Mouse (Mus musculus) urinary bladder, postnatal 4 days (tissue): ENCODE results near the gene Toporsl.

ENCODE experiments used
- DNase-seq, 2 experiments: peaks; one replicate each; pipeline ENCODE4 v3.0.0; 2021 to 2022; ENCODE audit warnings: low spot score in 2 of 2

Toporsl gene

DNA sequence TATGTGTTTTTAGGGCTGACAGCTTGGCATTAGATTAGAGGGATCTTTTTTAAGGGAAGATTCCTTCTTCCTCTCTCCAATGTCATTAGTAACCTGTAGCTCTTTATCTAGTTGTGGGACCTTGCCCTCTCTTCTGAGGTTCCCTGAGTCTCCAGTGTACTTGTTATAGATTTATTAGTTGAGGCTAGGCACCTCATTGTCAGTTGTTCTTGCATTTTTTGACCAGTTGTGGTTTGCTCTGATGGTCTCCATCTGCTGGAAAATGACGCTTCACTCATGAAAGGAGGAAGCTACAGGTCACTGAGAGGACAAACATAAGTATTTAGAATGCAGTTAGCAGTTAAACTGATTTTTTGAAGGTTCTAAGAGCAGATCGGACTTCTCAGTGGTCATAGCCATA, at the start of gene Toporsl:
TSS of gene Toporsl (plus strand) at position 348 of the 400 bp plus-strand sequence.
- DNase-seq: no peak

DNA sequence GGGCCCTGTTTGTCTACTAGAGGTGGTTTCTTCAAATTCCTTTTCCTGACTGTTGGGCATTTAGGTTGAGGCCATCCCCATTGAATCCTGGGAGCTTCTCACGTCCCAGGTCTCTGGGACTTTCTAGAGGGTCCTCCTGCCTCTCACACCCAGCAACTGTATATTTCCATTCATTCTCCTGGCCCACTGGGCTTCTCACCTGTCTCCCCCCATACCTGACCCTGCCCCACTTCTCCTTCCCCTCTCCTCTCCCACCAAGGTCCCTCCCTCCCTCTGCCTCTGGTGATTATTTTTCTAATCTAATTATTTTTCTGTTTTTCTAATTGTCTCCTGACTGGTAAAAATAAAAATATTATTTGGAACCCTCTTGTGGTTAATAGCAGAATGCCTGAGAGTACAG, 38.4 kb upstream of the Toporsl start:
- DNase-seq: no peak

DNA sequence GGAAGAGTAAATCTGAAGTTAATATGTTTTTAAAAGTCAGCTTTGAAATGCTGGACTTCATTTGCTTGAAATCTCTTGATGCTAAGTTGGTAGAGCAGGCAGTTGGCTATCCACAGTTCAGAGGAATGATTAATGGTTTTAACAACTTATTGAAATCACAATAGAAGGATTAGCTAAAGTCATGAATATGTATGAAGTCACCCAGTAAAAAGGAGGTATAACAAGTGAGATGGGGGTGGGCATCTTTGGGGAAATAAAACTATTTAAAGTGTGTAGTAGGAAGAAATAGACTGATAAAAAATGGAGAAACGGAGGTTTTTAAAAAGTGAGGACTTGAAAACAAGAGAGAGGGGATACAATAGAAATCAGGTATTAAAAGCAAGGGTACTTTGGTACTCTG, 38.0 kb upstream of the Toporsl start:
- DNase-seq: no peak

DNA sequence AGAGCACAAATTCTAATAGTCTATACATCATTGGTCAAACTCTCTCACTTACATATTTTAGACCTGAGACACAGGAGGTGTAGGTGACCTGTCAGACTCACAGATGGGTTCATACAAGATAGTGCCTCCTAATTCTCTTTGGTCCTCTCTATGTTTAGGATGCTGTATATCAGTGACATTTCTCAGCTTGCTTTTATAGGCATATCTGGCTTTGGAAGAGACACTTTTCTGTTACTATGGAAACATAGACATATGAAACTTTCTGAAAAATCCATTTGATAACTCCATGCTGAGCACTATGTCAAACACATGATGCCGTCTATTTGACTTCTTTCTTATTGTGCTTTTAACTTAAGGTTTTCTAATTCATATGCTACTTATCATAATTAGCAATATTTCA, 32.2 kb upstream of the Toporsl start:
- DNase-seq: no peak

DNA sequence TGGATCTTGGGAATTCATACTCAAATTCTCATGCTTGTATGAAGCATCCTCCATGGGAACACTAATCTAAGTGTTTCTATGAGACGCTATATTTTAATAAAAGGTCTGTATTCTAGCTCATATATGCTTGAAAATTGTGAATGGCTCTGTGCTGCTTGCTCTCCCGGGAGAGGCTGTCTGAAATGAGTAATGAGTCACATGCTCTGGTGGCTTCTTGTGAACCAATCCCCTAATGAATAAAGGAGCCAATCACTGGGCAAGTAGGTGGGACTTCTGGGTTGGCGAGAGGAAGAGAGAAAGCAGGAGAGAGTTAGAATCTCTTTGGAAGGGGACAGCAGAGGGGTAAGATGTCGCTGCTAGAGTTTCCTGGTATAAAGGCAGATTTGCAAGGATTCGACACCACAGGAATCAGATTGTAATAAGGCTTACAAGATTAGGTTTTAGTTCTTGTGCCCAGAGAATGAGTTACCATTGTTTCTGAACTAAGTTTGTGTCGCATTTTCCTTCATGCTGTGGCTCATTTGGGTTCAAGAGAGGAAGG, 9.8 kb upstream of the Toporsl start:
- DNase-seq: no peak

DNA sequence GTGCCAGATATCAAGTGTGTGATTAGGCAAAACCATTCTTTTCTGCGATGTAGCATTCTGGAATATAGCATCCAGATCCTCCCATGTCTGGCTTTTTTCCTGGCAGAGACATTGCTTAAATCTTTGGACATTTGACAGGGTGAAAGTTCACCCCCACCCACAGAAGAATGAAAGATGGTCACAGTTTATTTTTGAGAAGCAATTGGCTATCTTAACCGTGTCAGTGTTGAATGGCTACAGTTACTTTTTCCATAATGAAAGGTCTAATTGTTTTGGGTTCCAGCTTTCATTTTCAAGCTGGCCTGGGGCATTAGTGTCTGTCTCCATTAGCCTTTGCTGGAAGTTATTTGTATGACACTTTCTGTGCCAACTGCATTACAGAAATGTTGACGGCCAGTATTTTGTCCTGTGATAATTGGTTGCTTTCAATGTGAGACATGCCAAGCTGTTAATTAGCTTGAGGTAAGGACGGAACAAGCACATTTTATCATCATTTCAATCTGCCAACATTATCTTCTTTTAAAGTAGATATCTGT, 2.2 kb upstream of the Toporsl start:
- DNase-seq: no peak

DNA sequence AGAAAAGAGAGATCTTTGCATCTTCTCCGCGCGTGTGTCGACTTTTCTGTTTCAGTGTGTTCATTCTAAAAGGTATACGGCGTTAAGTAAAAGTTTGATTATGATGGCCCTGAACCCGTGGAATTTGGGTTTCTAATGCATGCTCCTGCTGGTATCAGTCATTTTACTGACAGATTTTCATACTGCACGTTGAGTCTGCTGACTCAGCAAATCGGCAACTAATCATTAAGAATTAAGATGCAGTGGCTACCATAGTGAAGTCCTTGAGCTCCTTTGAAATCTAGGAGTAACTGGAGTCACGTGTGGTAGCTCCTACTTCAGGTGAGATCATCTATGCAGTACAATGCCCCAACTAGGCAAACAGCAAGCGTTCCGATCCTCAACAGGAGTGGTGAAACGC, 1.4 kb upstream of the Toporsl start:
- no peak for DNase-seq

DNA sequence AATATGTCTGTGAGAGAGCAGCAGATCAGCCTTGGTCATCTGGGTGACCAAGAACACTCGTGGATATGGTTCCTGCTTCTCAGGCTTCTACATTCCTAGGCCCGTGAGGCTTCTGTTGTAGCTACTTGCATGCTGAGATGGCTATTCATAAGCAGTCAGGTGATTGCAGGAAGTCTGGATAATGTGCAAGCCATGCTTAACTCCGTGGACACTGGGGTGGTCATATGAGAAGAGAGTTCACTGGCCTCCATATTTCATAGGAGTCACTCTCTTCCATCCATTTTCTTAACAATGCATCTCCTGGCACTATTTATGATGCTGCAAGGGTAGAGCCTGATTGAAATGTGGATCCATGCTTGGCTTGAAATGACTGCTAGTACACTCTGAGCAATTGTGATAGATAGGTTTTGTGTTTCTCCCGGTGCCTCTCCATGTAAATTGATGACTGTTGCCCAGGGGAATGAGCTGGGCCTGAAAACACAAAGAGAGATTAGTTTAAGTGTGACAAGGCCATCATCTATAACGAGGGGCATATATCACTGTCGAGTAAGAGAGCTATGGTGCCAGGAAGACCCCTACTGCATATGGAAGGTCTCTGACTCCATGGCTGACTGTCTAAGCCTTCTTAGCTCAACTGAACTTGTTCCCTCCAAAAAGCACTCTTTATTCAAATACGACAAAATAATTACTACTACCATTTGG, 2.3 kb downstream of the Toporsl start:
- no peak for DNase-seq

DNA sequence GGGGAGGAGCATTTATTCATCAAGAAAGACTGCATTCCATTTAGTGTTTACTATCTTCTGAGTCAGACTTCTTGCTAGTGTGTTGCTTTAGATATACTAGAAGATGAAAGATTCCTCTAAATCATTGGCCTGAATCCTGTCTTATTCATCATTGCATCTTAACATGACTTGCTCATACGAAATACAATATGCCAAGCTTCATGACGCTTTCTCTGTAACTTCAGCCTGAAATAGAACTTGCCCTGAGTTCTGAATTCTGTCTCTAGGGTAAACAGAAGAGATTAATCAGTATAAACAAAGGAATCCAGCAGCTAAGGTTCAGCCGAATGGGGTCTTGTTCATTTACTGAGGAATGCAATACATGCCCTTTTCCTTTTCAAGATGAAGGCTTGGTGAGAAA, 10.8 kb downstream of the Toporsl start:
- DNase-seq: no peak

DNA sequence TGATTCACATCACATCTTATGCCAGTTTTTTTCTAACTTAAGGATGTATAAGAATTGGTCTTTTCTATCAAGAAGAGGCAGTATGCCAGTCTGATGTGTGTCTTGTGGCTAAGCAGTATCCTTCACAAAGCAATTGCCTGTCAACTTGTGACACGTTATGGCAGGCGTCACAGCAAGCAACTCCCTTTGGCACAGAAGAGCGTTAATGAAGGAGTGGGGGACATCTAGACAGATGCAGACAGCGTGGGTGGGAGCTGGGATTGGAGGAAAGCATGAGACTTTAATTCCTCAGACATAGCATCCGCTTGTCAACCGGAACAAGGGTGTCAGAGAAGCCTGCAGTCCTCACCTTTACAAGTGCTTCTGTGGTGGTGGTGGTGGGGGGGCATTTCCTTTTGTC, 38.9 kb downstream of the Toporsl start:
- DNase-seq: no peak

DNA sequence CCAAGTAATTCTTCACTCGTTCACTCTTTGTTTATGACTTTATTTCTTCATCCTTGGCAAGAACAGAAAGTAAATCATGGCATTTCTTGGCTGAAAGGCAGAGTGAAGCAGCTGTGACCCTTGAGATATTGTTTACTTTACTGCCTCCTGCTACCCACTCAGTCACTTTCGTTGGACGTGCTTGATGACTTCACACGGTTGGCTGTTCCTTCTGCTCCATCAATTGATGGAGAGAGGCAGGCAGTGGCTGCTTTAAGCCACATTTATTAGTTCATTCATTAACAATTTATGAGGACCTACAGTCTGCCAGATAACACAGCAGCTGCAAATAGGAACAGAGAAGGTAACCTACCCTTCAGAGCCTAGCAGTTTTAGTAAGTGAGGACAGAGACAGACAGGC, 51.7 kb downstream of the Toporsl start:
- DNase-seq: no peak

DNA sequence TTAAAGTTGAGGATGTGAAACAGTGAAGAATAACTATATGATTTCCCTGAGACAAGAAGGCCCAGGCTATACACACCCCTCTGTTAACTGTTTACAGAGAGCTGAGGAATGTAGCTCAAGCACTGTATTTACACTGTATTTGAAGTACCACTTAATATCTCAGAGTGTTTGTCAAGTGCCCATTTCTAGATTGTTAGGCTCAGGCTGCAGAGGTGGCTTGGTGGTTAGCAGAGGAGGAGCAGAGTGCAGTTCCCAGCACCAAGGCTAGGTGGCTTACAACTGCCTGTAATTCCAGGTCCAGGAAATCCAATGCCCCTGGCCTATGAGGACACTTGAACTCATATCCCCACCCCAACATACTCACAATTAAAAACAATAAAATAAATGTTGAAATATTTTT, 63.6 kb downstream of the Toporsl start:
- no peak for DNase-seq

DNA sequence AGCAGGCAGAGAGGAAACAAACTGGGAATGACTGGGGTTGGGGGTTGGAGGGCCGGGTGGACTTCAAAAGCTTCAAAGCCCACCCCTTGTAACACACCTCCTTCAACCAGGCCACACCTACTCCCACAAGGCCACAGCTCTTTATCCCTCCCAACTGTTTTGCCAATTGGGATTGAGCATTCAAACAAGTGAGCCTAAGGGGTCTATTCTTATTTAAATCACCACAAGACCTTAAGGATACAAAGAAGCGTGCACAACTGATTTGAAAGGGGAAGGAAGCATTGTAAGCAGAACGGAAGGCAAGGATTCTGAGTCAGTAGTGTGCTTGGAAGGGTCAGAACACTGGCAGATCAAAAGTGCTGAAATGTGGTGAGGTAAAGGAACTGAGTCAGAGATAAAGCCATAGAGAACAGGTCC, 64.6 kb downstream of the Toporsl start:
- DNase-seq: no peak

DNA sequence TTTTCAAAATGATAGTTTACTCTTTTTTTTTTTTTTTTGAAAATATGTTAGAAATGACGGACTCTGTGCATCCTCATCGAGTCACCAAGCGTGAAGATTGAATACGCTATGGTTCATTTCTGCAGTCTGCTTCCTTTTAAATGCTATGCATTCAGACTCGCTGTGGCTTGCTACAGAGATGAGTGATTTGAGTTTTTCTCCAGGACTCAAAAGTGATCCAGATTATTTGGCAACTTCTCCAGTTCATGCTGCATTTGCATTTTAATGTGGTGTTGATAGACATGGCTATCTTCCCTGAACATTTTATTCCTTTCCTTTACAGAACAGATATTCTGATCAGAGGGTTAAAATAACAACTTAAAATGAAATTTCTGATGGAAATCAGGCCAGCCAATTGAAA, 65.2 kb downstream of the Toporsl start:
- DNase-seq: no peak
